Mouse (Mus musculus): ENCODE measurements at regions not wholly inside any gene's neighbourhood (a gene's known extent, or its start where the extent isn't known, plus 50 kb on each side); places are given as distances from the start of the nearest gene placed in this dataset.
A peak's percentile ranks its signal among the peaks of the same experiment; 100 is the strongest.

DNA sequence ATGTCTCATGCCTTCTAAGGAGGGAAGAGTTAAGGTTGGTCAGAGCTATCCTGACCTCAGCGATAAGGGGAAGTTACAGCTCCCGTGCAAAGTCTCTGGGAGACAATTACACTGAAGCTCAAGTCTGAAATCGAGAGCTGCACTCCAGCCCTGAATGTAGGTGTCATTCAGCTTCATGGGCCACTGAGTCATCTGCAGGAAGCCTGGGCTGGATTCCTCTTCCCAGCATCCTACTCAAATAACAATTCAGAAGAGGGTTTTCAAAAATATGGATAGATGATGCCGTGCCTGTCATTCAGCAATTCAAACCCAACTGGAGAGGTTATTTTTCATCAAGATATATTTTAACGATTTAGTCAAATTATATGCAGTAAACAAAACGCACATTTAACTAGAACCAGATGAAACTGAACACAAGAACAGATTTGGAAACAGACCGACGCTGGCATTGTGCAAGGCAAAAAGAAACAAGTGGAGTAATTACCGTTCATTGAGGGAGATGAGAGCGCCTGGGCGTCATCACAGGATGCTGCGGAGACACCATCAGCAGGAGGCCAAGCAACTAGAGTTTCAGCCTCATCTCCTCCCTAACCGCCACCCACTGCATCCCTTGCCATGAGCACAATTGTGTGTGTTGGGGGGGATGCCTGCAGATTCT is 57.8 kb upstream of the Cfap46 start:
- DNase-seq (ENCODE audit: low read depth, low spot score) = no peak

DNA sequence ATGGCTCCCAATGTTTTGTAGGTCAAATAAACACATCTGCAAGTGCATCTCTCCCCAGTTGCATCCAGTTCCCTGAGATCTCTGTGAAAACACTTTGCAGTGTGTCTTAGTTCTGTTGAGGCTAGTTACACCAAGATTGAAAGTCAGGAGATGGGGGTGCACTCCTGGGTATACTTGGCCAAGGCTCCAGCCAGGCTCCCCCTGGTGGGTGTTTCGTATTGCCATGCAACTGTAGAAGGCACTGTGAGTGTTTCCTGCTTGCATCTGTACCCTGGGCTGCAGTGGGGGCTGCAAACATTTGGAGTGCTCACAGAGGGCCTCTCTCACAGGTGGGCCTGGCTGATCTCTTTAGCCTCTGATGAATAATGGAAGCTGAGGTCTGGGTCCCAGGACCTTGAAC is 63.2 kb upstream of the Cfap46 start:
- peak; percentile 9 for DNase-seq (ENCODE audit: low read depth, low spot score)

DNA sequence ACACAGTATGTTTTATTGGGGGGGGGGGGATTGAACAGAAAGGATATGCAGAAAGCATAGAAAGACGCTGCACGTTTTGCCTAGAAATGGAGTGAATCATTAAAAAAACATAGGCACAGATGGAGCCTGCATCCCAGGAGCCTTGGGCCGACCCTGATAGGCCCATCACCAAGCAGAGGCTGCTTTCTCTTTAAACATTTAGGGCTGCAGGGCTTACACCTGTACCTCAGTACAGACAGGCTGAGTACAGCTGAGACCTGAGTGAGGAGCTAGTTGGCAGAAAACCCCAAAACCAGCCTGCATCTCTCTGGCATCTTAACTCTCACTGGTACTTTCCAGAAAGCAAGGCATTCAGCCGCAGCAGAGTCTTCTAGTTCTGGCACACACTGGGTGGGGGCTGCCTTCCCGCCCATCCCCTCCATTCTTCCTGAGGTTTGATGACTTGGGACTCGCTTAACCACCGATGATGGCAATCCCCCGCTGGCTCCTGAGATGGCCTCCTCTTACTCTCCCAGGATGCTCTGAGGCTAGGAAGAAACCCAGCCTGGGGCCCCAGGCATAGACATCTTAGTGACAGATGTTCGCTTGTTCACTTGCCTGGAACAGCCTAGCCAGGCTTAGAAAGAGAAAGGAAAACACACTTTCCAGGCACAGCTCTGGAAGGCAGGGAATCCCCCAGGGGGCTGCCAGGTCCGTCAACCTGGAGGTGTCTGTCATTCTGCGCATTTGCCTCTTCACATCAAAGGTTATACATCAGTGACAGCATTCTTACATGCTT is 63.9 kb upstream of the Cfap46 start:
- no peak for DNase-seq (ENCODE audit: low read depth, low spot score)

DNA sequence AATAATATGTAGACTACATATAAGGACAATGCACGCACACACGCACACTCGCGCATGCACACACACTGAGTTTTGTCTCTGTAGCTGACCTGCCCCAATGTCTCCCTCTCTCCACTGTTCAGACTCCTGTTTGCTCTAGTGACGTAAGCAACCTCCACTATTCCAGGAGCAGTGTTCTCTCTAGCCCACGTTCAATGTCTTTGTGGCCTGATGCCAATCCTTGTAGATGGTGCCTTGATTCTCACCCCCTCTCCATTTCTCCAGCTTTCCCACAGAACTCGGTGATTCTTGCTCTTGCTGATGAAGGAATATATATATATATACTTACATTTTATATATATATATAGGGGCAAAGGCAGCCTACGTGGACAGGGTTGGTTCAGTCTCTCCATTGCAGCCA is 71.4 kb upstream of the Cfap46 start:
- DNase-seq (ENCODE audit: low read depth, low spot score) = no peak

DNA sequence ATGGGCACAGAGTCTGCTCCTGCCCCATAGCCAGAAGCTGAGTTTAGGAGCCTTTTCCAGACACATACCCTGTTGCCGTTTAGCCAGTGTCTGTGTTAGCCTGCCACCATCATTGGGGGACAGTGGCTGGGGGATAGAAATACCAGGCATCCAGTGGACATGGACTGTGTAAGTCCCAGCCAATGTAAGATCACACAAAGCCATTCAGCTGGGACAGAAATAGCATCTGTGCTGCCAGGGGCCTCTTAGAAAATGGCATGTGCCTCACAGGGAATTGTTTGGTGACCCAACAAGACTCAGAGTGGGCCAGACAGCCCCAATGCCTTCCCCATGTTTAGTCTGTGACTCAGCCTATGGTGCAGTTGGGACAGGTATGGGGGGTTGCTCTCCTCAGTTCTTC is 71.5 kb upstream of the Adgra1 start:
- no peak for DNase-seq (ENCODE audit: low read depth, low spot score)

DNA sequence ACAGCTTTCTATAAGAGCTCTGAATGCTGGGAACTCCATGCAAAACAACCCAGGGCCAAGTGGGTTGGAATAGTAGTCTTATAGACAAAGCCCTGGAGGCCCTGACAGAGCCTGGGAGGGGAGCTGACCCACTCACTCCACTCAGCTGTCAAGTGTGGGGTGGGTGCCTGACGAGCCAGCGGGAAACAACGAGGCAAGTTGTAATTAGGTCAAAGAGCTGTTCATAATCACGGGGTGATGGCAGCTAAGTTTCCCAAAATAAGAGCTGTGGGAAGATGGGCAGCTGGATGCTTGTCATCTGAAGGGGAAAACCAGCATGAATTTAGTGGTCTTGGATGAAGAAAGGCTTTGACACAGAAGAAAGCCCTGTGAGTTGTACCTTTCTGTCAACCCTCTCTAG is 70.7 kb upstream of the Adgra1 start:
- no peak for DNase-seq (ENCODE audit: low read depth, low spot score)

DNA sequence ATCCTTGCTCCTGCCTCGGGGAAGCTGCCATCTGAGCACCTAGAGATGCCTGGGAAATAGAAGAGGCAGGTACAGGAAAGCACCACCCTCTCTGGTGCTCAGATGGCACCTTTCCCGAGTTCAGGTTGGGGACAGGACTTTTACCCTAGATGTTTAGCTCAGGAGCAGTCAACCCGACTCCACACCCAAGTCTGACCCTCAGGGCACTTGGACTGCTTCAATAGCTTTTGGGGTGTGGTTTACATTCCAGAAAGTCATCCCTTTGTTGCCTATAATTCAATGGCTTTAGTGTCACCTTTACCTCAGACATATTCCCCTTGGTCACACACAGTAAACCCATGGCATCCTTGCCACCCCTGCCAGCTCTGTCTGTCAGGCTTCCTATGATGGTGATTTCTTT is 67.7 kb upstream of the Adgra1 start:
- no peak for DNase-seq (ENCODE audit: low read depth, low spot score)

DNA sequence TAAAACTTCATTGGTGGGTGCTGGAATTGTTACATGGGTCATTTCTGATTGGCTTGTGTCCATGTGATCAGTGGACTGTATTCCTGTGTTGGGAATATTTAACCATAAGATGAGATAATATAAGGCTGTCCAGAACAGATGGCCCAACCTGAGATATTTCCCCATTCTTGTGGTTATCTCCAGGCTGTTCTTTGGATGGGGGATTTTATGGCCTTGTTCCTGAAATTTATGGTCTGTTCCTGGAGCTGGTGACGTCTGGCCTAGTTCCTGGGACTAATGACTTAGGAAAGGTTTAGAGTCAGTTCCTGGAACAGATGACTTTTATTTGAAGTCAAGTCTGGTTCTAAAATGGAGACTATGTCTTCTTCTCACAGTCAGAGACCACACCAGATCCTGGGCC is 64.8 kb upstream of the Adgra1 start:
- DNase-seq (ENCODE audit: low read depth, low spot score) = no peak

DNA sequence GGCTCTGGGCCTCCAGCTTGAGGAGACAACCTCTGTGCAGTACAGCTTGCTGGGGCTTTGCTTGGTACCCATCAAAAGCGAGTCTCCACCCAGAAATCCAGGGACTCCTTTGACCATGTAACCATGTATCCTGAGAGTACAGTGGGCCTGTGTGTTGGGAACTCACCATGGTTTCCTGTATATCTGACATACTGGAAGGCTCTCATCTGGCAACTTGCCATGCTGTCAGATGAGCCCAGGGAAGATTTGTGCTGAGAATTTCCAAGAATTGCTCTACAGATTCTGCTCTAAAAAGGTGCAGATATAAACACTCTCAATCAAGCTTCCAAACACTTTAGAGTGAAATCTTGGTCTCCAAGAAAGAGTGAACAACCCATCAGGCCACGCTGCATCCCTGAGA is 56.7 kb upstream of the Adgra1 start:
- no peak for DNase-seq (ENCODE audit: low read depth, low spot score)

DNA sequence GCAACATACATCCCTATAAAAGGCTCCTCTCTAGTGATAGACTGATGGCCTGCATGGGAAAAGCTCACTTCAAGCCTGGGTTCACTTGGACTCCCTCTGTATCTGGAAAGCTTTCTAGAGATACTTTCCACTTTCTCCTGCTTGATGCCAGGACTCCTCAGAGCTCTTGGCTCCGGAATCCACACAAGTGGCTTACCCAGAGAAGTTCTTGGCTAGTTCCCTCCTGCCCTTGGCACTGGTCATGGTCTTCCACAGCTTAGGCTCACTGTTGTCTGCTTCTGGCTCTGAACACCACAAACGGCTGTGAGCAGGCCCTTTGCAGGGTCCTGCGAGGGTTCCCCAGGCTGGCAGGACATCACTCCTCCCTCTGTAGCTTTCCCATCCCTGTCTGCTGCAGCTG is 54.1 kb upstream of the Adgra1 start:
- no peak for DNase-seq (ENCODE audit: low read depth, low spot score)

DNA sequence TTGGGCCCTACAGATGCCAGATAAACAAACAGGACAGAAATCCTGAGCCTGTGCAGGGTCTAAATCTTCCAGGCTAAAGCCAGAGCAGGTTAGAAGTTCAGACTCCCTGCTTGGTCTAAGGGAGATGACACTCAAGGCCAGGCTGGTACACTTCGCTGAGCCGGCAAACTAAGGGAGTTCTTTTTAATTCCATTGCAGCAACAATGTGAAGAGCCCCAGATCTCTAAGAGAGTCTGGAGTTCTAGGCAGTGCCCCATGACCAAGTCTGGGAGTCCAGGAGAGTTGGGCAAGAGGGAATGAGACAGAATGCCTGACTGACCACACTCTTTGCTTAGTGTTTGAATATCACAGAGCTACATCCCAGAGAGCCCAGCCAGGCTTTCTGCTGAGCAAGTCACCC is 52.5 kb upstream of the Adgra1 start:
- DNase-seq (ENCODE audit: low read depth, low spot score) = no peak

All from CD4-positive, CD25-positive, alpha-beta regulatory T cell, adult 2 months (primary cell).